Mouse (Mus musculus): ENCODE results near the gene Nmu.

Gene Nmu

GRCm38 (mm10) chr5:76308206-76308605 is 55.4 kb downstream of the Nmu start:
- DNase-seq = no peak

GRCm38 (mm10) chr5:76306261-76306660 is 57.3 kb downstream of the Nmu start:
- DNase-seq = no peak

DNA sequence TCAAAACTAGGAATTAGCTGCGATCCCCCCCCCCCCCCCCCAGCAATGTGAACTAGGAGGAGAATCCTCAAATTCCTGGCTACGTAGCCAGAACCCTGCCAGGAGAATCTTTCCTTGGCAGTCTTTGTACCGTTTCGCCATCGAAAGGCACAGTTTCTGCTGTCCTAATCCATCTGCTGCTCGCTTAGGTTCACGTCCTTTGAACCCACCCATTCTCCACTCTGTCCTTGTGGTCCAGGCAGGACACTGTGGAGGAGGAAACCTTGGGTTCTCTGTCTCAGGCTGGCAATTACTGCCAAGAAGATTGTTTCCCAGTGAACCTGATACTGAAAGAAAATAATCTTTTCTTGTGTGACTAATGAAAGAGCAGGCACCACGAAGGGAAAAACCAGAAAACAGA is 58.0 kb downstream of the Nmu start:
- DNase-seq = no peak

DNA sequence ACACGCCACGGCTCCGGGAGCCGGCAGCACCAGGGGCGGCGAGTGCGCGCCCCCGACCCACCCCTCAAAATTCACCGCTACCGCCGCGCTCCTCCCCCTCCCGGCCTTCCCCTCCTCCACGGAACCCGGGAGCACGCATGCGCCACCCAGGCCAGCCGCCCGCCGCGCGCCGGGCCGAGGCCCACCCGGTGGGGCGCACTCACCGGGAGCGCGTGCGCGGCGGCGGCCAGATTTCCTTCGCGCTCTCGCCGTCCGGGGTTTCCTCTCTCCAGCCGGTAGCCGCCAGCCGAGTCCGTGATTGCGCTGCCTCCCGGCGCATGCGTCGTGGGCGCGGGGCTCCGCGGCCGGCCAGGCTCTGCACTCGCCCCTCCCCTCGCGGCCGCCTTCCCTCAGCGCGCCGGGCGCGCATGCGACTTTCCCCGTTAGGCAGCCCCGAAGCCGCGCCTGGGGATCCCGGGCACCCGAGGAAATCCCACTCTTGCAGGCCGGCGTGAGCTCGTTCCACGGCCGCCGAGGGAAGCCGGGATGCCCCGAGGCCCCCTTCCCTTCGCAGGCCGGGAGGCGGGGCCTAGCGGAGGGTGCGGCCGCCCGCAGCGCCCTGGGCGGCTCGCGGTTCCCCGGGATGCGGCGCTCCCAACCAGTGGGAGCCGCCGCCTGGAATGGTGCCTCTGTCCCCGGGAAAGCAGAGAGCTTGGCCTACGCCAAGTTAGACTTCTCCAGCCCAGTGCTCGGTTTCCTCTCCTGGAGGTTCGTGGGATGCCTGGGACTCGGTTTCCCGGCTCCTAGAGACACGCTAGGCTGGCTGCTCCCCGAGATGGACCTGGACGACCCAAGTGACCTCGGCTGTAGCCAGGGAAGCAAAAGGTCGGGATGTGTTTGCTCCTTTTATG is 58.9 kb downstream of the Nmu start, which contains the start of gene Clock:
Gene Clock, minus strand, starts transcription at position 341 of the 890 bp plus-strand sequence.
- DNase-seq = peak; percentile 84

- DNase-seq = peak; percentile 52
These were observed 59.7 kb downstream of the Nmu start for GRCm38 (mm10) chr5:76303745-76304451.

DNA sequence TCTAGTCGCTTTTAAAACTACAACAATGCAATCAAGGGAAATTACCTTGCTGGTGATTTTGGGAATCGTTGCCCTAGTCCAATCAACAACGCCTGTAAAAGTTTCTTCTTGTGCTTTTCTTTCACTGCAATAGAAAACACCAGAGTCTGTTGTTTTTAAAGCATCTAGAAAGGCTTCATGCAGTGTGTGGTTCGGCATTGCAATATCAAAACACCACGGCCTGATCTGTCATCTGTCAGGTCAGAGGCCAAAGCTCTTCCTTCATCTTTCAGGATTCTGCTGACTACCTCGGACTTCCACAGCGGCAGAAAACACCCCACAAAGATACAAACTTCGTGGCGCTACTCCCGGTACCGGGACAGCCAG is 60.2 kb downstream of the Nmu start:
- DNase-seq = no peak

GRCm38 (mm10) chr5:76302009-76302408 is 61.6 kb downstream of the Nmu start:
- DNase-seq = no peak

DNA sequence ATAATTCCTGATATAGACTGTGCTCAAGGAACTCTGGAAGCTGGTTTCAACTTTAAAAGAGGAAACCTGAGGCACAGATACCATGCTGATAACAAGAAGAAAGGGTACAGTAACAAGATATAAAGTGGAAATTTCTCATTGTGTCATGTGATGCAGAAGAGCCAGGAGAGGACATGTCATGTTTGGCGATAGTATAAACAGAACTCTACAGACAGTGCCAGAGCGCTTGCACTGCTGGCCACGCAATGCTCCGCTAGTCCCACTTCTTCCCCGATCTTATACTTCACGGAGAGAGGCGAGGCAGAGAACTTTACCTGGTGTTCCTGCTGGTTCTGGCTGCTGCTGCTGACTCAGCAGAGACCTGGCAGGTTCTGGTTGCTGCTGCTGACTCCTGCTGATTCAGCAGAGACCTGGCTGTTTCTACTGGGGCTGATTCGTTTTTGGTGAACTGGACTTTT is 74.3 kb downstream of the Nmu start:
- no peak for DNase-seq

DNA sequence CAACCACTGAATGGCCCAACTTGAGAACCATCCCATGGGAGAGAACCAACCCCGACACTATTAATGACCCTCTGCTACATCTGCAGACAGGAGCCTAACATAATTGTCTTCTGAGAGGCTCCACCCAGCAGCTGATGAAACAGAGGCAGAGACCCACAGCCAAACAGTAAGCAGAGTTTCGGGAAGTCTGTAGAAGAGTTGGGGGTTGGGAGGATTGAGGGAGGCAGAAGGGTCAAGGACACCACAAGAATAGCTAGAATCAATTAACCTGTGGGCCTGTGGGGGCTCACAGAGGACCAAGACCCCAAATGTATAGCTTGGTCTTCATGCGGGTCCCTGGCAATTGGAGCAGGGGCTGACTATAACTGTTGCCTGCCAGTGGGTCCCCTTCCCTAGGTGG is 75.3 kb downstream of the Nmu start:
- no peak for DNase-seq

- DNase-seq = no peak
These were observed 76.5 kb downstream of the Nmu start for GRCm38 (mm10) chr5:76287062-76287461.

DNA sequence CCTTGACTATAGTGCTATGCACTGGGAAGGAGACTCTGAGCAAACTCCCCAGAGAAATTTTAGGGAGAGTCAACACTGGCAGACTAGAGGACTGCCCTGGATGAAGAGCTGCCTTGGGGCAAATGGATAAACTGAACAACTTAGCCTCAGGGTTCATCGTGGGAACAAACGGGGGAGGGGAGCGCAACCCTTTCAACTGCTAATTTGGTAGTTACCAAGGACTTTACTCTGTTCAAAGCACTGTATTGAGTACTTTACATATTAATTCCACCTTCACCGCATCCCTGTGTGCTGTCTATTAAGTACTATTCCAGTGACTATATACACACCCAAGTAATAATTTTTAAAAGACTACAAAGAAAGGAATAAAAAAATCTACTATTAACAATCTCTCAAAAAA is 77.9 kb downstream of the Nmu start:
- DNase-seq = no peak

GRCm38 (mm10) chr5:76283890-76284289 is 79.7 kb downstream of the Nmu start:
- DNase-seq = no peak

All from thymus, postnatal 25 days (tissue).